Mouse (Mus musculus): Measurements from ENCODE around the gene Mars2. TPM values are rescaled to one million over a fixed set of nuclear protein-coding genes. Genes with fewer than 3 reads are reported as not detected.

The Mars2 gene
- polyA plus RNA-seq, 1 experiment from 2014 or later = 4.0 TPM

- Histone ChIP-seq H3K27ac (replicated peaks) (no peak overlapping the region), H3K4me3 (peak overlapping the region; percentile 13; the same call in 1 of the 2 replicates), H3K36me3 (no peaks in the 10 kb centered on the region), H3K9me3 (no peaks in the 10 kb centered on the region), H3K4me2 (replicated peaks) (peak overlapping the region; percentile 63), H3K27me3 (peaks cover 3% of the 10 kb centered on the region; the same call in 1 of the 2 replicates), H3K9ac (replicated peaks) (no peak overlapping the region), H3K4me1 (peaks cover 14% of the 10 kb centered on the region; the same call in 1 of the 2 replicates)
- ATAC-seq (ENCODE audit: low FRiP score, low read depth) = no peak
- 38% methylated on average over 3 of the region's 3 CpGs for WGBS
These were observed 11.6 kb upstream of the Mars2 start for GRCm38 (mm10) chr1:55225398-55225797.

GRCm38 (mm10) chr1:55226011-55226857, 10.7 kb upstream of the Mars2 start, which contains the start of gene Rftn2:
Gene Rftn2 (minus strand): TSS chr1:55226782.
- 0 out of 2 replicates have a peak within 1 kb of the TSS, but pooled peaks have one; percentile 15 for H3K27ac ChIP-seq (replicated peaks)
- under 1% methylated on average over 26 of the region's 26 CpGs for WGBS
- peak; percentile 52; the same call in 1 of the 2 replicates for ATAC-seq (ENCODE audit: low FRiP score, low read depth)

GRCm38 (mm10) chr1:55227376-55227775, 9.6 kb upstream of the Mars2 start:
- ATAC-seq (ENCODE audit: low FRiP score, low read depth) = no peak
- no peaks in the 10 kb centered on the region for H3K9me3 ChIP-seq
- no peak overlapping the region for H3K27ac ChIP-seq (replicated peaks)
- H3K4me2 ChIP-seq (replicated peaks) = no peak overlapping the region
- no peaks in the 10 kb centered on the region for H3K36me3 ChIP-seq
- H3K27me3 ChIP-seq = 0 out of 2 replicates have a peak, but pooled peaks cover 3% of the 10 kb centered on the region
- peaks cover 9% of the 10 kb centered on the region; the same call in 1 of the 2 replicates for H3K4me1 ChIP-seq
- H3K4me3 ChIP-seq = no peak overlapping the region
- H3K9ac ChIP-seq (replicated peaks) = no peak overlapping the region
- 32% methylated on average over 1 of the region's 1 CpGs for WGBS

More at GRCm38 (mm10) chr1:55226011-55226857, 10.7 kb upstream of the Mars2 start, which contains the start of gene Rftn2:
- Histone ChIP-seq H3K4me1 (peaks cover 14% of the 10 kb centered on the region; the same call in 1 of the 2 replicates), H3K9ac (replicated peaks) (peak within 1 kb of the TSS; percentile 63), H3K9me3 (no peaks in the 10 kb centered on the region), H3K4me2 (replicated peaks) (peak within 1 kb of the TSS; percentile 63), H3K4me3 (peak within 1 kb of the TSS; percentile 44), H3K36me3 (no peaks in the 10 kb centered on the region), H3K27me3 (peaks cover 3% of the 10 kb centered on the region; the same call in 1 of the 2 replicates)

- no peaks in the 10 kb centered on the region for H3K36me3 ChIP-seq
- no peak for ATAC-seq (ENCODE audit: low FRiP score, low read depth)
- H3K4me1 ChIP-seq = peaks cover 9% of the 10 kb centered on the region; the same call in 1 of the 2 replicates
- no peak overlapping the region for H3K27ac ChIP-seq (replicated peaks)
- H3K4me3 ChIP-seq = no peak overlapping the region
- 0 out of 2 replicates have a peak, but pooled peaks cover 3% of the 10 kb centered on the region for H3K27me3 ChIP-seq
- H3K4me2 ChIP-seq (replicated peaks) = no peak overlapping the region
- no peaks in the 10 kb centered on the region for H3K9me3 ChIP-seq
- WGBS = 94% methylated on average over 8 of the region's 8 CpGs
- no peak overlapping the region for H3K9ac ChIP-seq (replicated peaks)
These were observed 8.6 kb upstream of the Mars2 start for GRCm38 (mm10) chr1:55228256-55228884.

GRCm38 (mm10) chr1:55234910-55235520, 2.0 kb upstream of the Mars2 start:
- H3K27ac ChIP-seq (replicated peaks) = no peak overlapping the region
- no peak overlapping the region for H3K4me3 ChIP-seq
- H3K27me3 ChIP-seq = no peaks in the 10 kb centered on the region
- no peak for ATAC-seq (ENCODE audit: low FRiP score, low read depth)
- 63% methylated on average over 16 of the region's 16 CpGs for WGBS
- no peaks in the 10 kb centered on the region for H3K9me3 ChIP-seq
- no peak overlapping the region for H3K9ac ChIP-seq (replicated peaks)
- H3K36me3 ChIP-seq = no peaks in the 10 kb centered on the region
- no peak overlapping the region for H3K4me2 ChIP-seq (replicated peaks)
- H3K4me1 ChIP-seq = peaks cover 18% of the 10 kb centered on the region

GRCm38 (mm10) chr1:55236487-55236886, 490 bp upstream of the Mars2 start:
- Histone ChIP-seq H3K4me1 (peaks cover 29% of the 10 kb centered on the region), H3K27ac (replicated peaks) (no peak overlapping the region), H3K27me3 (no peaks in the 10 kb centered on the region), H3K36me3 (no peaks in the 10 kb centered on the region), H3K9me3 (no peaks in the 10 kb centered on the region), H3K4me2 (replicated peaks) (peak overlapping the region; percentile 80), H3K9ac (replicated peaks) (no peak overlapping the region; the same call in 1 of the 2 replicates), H3K4me3 (peak overlapping the region; percentile 77)
- WGBS = 44% methylated on average over 5 of the region's 5 CpGs
- ATAC-seq (ENCODE audit: low FRiP score, low read depth) = no peak

- peaks cover 29% of the 10 kb centered on the region for H3K4me1 ChIP-seq
- peak overlapping the region; percentile 77 for H3K4me3 ChIP-seq
- no peaks in the 10 kb centered on the region for H3K9me3 ChIP-seq
- H3K27me3 ChIP-seq = no peaks in the 10 kb centered on the region
- no peaks in the 10 kb centered on the region for H3K36me3 ChIP-seq
- peak overlapping the region; percentile 80 for H3K4me2 ChIP-seq (replicated peaks)
- 1% methylated on average over 23 of the region's 23 CpGs for WGBS
- peak; percentile 64; the same call in 1 of the 2 replicates for ATAC-seq (ENCODE audit: low FRiP score, low read depth)
- peak overlapping the region; percentile 87 for H3K9ac ChIP-seq (replicated peaks)
- peak overlapping the region; percentile 75 for H3K27ac ChIP-seq (replicated peaks)
These were observed 725 bp downstream of the Mars2 start for GRCm38 (mm10) chr1:55237643-55238161.

- H3K4me2 ChIP-seq (replicated peaks) = peak overlapping the region; percentile 80
- no peak overlapping the region for H3K27ac ChIP-seq (replicated peaks)
- no peaks in the 10 kb centered on the region for H3K36me3 ChIP-seq
- H3K4me1 ChIP-seq = peaks cover 29% of the 10 kb centered on the region
- no peaks in the 10 kb centered on the region for H3K27me3 ChIP-seq
- H3K9me3 ChIP-seq = no peaks in the 10 kb centered on the region
- H3K4me3 ChIP-seq = peak overlapping the region; percentile 77
- WGBS = 29% methylated on average over 13 of the region's 13 CpGs
- ATAC-seq (ENCODE audit: low FRiP score, low read depth) = no peak
- H3K9ac ChIP-seq (replicated peaks) = peak overlapping the region; percentile 87
These were observed 1.5 kb downstream of the Mars2 start for GRCm38 (mm10) chr1:55238496-55238895.

- H3K4me1 ChIP-seq = peaks cover 29% of the 10 kb centered on the region
- 0% methylated on average over 1 of the region's 1 CpGs for WGBS
- H3K27ac ChIP-seq (replicated peaks) = no peak overlapping the region
- peak overlapping the region; percentile 77 for H3K4me3 ChIP-seq
- no peaks in the 10 kb centered on the region for H3K27me3 ChIP-seq
- H3K9ac ChIP-seq (replicated peaks) = peak overlapping the region; percentile 87; the same call in 1 of the 2 replicates
- no peak for ATAC-seq (ENCODE audit: low FRiP score, low read depth)
- H3K36me3 ChIP-seq = no peaks in the 10 kb centered on the region
- peak overlapping the region; percentile 80 for H3K4me2 ChIP-seq (replicated peaks)
- no peaks in the 10 kb centered on the region for H3K9me3 ChIP-seq
These were observed 2.3 kb downstream of the Mars2 start for GRCm38 (mm10) chr1:55239237-55239636.

- Histone ChIP-seq H3K4me1 (no peaks in the 10 kb centered on the region), H3K9ac (replicated peaks) (no peak overlapping the region), H3K9me3 (no peaks in the 10 kb centered on the region), H3K4me3 (no peak overlapping the region), H3K36me3 (no peaks in the 10 kb centered on the region), H3K27ac (replicated peaks) (no peak overlapping the region), H3K27me3 (no peaks in the 10 kb centered on the region), H3K4me2 (replicated peaks) (no peak overlapping the region)
- no peak for ATAC-seq (ENCODE audit: low FRiP score, low read depth)
- 89% methylated on average over 2 of the region's 2 CpGs for WGBS
These were observed 9.4 kb downstream of the Mars2 start for GRCm38 (mm10) chr1:55246374-55246773.

- ATAC-seq (ENCODE audit: low FRiP score, low read depth) = no peak
- Histone ChIP-seq H3K36me3 (no peaks in the 10 kb centered on the region), H3K9me3 (no peaks in the 10 kb centered on the region), H3K4me2 (replicated peaks) (no peak overlapping the region), H3K27ac (replicated peaks) (no peak overlapping the region), H3K27me3 (no peaks in the 10 kb centered on the region), H3K4me3 (no peak overlapping the region), H3K4me1 (no peaks in the 10 kb centered on the region), H3K9ac (replicated peaks) (no peak overlapping the region)
- 77% methylated on average over 2 of the region's 2 CpGs for WGBS
These were observed 27.4 kb downstream of the Mars2 start for GRCm38 (mm10) chr1:55264385-55264784.
